Mouse (Mus musculus) mouse embryonic stem cell (cell line): Measurements from ENCODE around the gene Gm28079.
"Not testable (repeated sequence)": the region's sequence is repeated elsewhere in the genome, so short reads cannot be mapped to it uniquely, and the experiment has no call there.

Experiments
- in situ Hi-C, 2 experiments: fragments of 300-500 bp; cut with MboI; formaldehyde crosslinking; loops; 1 replicate in 1 of 2; 3 replicates in 1 of 2; pipeline ENCODE4 v1.14.3; 2019 to 2020; ENCODE audit warnings: low sequenced_read_pairs in 2 of 2, low pct_unique_long_range_greater_than_20kb in 1 of 2, mixed read lengths in 1 of 2; ENCODE audit not compliant: unreplicated experiment in 1 of 2

Gene Gm28079

GRCm38 (mm10) chrY:70014799-70015198 lies at the start of gene Gm28079:
Gene Gm28079 (minus strand): TSS chrY:70014899.
- in situ Hi-C loops = not testable (repeated sequence)
